Mouse (Mus musculus) embryo, embryonic 11.5 days (tissue): ENCODE data around the gene Pm20d2.

Source experiments
- DNase-seq: peaks from one replicate; pipeline ENCODE4 v3.0.0-alpha.2; 2012; ENCODE audit warnings: low read depth, low spot score

Pm20d2 gene

GRCm38 (mm10) chr4:33189735-33190036 is at the start of gene Pm20d2:
Gene Pm20d2 (minus strand): TSS chr4:33189737.
- no peak for DNase-seq

DNA sequence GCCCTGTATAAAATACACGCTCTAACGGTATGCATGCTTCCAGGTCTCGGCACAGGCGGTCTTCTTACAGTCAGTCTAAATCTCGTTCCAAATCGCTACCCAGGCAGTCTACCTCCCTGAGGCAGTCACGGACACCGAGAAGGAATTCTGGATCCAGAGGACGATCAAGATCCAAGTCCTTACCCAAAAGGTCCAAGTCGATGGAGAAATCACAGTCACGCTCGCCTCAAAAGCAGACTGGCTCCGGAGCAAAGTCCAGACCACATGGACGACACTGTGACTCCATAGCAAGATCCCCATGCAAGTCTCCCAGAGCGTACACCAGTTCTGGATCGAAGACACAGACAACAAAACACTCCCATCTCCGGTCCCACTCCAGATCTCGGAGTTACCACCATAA is 41.3 kb upstream of the Pm20d2 start:
- DNase-seq, result no peak

GRCm38 (mm10) chr4:33229639-33230038 is 40.1 kb upstream of the Pm20d2 start:
- DNase-seq, result no peak

DNA sequence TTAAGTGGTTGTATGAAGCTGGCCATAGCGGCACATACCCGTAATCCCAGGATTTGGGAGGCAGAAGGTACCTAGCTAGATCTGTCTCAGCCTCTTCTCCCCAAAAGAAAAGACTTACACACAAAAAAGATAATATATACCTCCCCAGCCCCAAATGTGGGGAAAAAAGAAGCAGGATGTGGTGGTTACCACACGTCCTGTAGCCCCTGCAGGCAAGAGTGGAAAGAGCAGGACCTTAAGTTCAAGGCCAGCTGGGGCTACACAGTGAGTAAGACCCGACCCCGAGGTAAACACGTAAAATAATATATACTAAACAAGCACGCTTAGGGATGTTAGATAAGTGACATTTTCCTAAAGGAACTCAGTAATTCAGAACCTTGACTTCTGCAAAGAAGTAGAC is 37.6 kb upstream of the Pm20d2 start:
- no peak for DNase-seq

GRCm38 (mm10) chr4:33224003-33224675 is 34.6 kb upstream of the Pm20d2 start:
- DNase-seq, result no peak

- no peak for DNase-seq
Observed at GRCm38 (mm10) chr4:33221847-33222246, 32.3 kb upstream of the Pm20d2 start.

DNA sequence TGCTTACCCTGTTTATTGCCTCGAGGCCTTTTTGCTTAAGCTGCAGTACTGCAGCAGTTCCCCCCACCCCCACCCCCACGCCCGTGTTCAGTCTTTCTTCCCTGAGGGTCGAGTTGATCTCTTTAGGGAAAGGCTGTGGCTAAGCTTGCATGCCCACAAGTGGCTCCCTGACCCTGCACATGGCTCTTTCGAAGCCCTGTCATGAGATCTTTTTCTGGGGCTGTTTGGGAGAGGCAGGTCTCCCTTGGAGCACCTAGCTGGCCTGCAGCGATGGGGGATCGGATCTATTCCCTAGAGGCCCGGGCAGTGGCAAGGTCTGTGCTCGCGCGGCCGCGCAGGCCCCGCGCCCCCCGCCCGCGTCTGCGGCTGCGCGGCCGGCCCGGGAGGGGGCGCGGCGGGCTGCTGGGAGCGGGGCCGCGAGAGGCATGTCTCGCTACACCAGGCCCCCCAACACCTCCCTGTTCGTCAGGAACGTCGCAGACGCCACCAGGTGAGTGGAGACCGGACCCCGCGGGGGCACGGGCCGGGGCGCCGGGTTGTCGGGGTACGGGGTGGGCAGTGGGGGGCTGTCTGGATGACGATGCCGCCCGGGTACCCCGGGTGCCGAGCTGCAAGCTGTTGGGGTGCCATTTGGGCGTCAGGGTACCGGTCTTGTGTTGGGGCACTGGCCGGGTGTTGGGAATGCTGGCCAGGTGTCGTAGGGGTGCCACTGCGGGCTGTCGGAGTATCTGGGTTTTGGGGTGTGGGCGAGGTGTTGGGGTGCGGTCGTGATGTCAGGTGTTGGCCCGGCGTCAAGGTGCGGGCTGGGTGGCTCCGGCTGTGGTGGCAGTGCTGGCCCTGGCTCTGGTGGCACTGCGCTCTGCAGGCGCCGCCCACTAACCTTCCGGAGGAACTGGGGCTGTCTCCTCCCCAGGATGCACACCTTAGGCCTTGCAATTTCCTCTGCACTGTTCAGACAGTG is 19.6 kb upstream of the Pm20d2 start, which contains the start of gene Srsf12:
TSS of gene Srsf12 (plus strand) at position 111 of the 961 bp plus-strand sequence.
- peak; percentile 9 for DNase-seq

- DNase-seq, result no peak
Observed at GRCm38 (mm10) chr4:33207551-33207950, 18.0 kb upstream of the Pm20d2 start.

DNA sequence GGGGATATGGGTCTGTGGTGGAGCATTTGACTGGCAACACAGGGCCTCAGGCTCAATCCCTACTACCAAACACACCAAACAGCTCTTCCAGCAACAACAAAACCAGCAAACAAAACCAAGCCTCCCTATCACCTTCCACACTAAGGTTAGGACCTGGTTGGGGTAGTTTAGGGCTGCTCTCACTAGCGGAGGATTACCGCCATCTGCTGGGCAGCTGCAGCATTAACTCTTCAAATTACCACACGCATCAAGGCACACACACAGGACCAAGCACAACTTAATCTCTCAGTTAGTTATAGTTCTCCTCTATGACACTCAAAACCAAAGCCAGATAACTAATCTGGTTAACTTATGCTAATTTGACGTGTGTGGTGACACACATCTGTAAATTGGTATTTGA is 15.1 kb upstream of the Pm20d2 start:
- peak; percentile 59 for DNase-seq

- DNase-seq, result no peak
Observed at GRCm38 (mm10) chr4:33198117-33198516, 8.6 kb upstream of the Pm20d2 start.

DNA sequence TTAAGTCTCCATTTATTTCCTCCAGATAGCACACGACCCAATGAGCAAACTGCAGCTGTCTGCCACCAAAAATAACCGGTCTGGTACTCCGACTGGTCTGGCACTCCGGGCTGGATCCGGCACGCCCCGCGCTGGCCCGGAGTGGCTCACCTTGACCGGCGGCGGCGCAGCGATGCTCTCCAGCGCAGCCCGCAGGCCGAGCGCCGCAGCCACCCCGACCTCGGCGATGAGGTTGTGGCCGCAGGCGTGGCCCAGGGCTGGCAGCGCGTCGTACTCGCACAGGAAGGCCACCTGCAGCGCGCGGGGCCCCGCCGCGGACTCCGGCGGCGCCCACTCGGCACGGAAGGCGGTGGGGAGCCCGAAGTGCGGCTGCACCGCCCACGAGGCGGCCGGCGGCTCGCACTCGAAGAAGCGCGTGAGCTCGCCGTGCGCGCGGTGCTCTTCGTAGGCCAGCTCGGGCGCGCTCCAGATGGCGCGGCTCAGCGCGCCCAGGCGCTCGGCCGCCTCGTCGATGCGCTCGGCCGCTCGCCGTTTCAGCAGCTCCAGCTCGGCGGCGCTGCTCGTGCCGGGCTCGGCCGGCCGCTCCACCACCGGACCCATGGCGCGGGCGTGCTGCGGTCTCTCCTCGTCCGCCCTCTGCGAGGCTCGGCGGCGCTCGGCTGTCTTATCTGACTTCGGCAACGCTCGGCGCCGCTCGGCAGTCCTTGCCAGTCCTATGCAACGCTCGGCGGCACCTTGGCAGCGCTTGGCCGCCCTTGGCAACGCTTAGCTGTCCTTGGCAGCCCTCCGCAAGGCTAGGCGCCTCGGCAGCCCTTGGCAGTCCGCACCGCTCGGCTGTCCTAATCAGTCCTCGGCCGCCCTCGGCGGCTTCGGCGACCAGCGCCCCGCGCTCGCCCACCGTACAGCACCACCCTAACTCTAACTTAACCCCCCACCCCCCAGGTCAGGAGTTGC is 479 bp downstream of the Pm20d2 start:
- DNase-seq, result peak; percentile 52

DNA sequence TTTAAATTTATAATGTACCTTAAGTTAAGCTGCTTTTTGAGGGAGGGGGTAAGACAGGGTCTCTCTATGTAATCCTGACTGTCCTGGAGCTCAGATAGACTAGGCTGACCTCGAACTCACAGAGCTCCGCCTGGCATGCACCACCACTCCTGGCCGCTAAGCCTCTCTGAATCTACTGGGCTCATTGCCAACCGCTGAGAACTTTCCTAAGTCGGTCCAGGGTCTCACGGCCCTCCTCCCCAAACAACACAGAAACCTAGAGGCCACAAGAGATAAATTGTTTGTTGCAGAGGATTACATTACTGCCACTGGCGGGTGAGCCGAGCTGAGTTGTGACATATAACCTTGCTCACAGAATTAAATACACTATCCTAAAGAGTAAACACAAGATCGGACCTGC is 1.4 kb downstream of the Pm20d2 start:
- DNase-seq, result no peak

DNA sequence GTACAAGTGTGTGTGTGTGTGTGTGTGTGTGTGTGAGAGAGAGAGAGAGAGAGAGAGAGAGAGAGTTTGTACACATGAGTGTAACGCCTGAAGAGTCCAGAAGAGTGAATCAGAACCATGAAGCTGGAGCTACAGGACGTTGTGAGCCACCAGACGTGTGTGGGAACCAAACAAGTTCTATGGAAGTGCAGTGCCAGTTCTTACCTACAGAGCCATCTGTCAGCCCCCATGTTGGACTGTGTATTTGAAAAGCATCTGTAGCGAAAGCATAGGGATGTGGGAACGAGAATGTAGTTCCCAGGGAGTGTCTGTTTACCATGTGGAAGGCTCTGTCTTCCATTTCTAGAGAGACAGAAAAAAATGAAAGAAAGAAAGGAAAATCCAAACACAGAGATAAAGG is 6.1 kb downstream of the Pm20d2 start:
- no peak for DNase-seq

GRCm38 (mm10) chr4:33152087-33153038 is 37.2 kb downstream of the Pm20d2 start:
- DNase-seq, result no peak

- no peak for DNase-seq
Observed at GRCm38 (mm10) chr4:33149150-33149549, 40.4 kb downstream of the Pm20d2 start.

DNA sequence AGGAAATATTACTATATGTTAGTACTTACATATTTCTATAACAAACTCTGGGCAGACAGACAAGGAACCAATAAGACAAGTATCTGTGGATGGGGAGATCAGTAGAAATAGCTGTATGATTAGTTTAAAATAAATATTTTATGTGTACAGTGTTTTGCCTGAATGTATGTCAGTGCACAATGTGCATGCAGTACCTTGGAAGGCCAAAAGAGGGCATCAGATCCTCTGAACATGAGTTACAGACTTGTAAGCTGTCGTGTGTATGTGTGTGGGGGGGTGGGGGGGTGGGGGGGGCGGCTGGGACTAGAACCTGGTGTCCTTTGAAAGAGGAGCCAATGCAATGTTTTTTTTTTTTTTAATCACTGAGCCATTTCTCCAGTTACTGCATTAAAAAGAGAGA is 41.7 kb downstream of the Pm20d2 start:
- DNase-seq, result peak; percentile 30

GRCm38 (mm10) chr4:33146679-33147291 is 42.8 kb downstream of the Pm20d2 start:
- no peak for DNase-seq

DNA sequence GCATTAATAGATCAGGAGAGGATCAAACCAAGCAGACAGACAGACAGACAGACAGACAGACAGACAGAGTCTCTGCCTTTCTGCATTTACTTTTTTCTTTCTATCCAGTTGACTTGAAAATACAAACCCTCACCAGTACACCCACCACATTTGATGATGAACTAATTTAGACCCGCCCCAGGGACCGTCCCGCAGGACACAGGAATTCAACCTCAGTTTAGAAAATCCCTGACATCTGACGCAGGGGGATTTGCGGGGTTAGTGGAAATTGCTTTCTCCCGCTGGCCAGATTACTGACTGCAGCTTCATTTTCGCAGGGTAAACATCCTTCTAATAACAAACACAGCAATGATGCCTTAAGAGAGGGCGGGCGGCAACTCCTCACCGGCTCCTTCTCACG is 57.3 kb downstream of the Pm20d2 start, which contains the start of gene Gabrr1:
TSS of gene Gabrr1 (plus strand) at position 301 of the 400 bp plus-strand sequence.
- no peak for DNase-seq

GRCm38 (mm10) chr4:33125409-33126084 is 64.0 kb downstream of the Pm20d2 start:
- DNase-seq, result no peak
